Comparison of ENCODE assay signal across 8 mouse cellular contexts in genomic region chr13:74026215-74026614, GRCm38 (mm10). TPM values are rescaled to one million over a fixed set of nuclear protein-coding genes. Genes with fewer than 3 reads are reported as not detected.
DNase-seq lines count a peak whose midpoint lies in the region; ATAC-seq and TF ChIP-seq lines count a peak whose summit lies in the region.

No protein-coding gene starts in this region.

- no peak for TF ChIP-seq EP300 in liver, embryonic 14.5 days (IDR thresholded peaks at IDR 0.05; ENCODE audit: low read depth)

- H3K4me1 ChIP-seq in testis, adult 2 months (ENCODE audit: control insufficient read depth, insufficient read depth, low read length): no peaks in the 10 kb centered on the region
- peaks cover 8% of the 10 kb centered on the region for H3K4me1 ChIP-seq in forebrain, embryonic 16.5 days (replicated peaks; ENCODE audit: control insufficient read depth, insufficient read depth, low read length)
- H3K4me1 ChIP-seq in hindbrain, postnatal 0 days (ENCODE audit: insufficient read depth, low read length): no peaks in the 10 kb centered on the region
- no peaks in the 10 kb centered on the region; a peak in 1 of 4 replicates for H3K4me1 ChIP-seq in liver, embryonic 14.5 days (replicated peaks; ENCODE audit: control insufficient read depth in 2 of 2, insufficient read depth in 2 of 2, low read length in 1 of 2)
- no peaks in the 10 kb centered on the region for H3K4me1 ChIP-seq in neural tube, embryonic 11.5 days (ENCODE audit: control insufficient read depth, insufficient read depth, low read length)

- no peaks in the 10 kb centered on the region for H3K27me3 ChIP-seq in testis, adult 2 months (ENCODE audit: control insufficient read depth, insufficient read depth, low read length)
- H3K27me3 ChIP-seq in forebrain, embryonic 16.5 days (replicated peaks; ENCODE audit: control insufficient read depth, insufficient read depth, low read length): no peaks in the 10 kb centered on the region
- no peaks in the 10 kb centered on the region for H3K27me3 ChIP-seq in hindbrain, postnatal 0 days (ENCODE audit: insufficient read depth, low read length)
- H3K27me3 ChIP-seq in liver, embryonic 14.5 days (ENCODE audit: control insufficient read depth, insufficient read depth, low read length): no peaks in the 10 kb centered on the region
- H3K27me3 ChIP-seq in neural tube, embryonic 11.5 days (ENCODE audit: control insufficient read depth, insufficient read depth, low read length): no peaks in the 10 kb centered on the region

- WGBS in forebrain, embryonic 16.5 days: 15% methylated on average over 2 of the region's 2 CpGs
- 30% methylated on average over 2 of the region's 2 CpGs for WGBS in hindbrain, postnatal 0 days
- 30% methylated on average over 2 of the region's 2 CpGs for WGBS in liver, embryonic 14.5 days (ENCODE audit: insufficient replicate concordance)
- WGBS in neural tube, embryonic 11.5 days: 15% methylated on average over 2 of the region's 2 CpGs

- H3K27ac ChIP-seq in testis, adult 2 months (ENCODE audit: control insufficient read depth, insufficient read depth, low read depth, low read length): no peak overlapping the region
- H3K27ac ChIP-seq in forebrain, embryonic 16.5 days (ENCODE audit: low read length): no peak overlapping the region
- H3K27ac ChIP-seq in hindbrain, postnatal 0 days: no peak overlapping the region
- no peak overlapping the region for H3K27ac ChIP-seq in liver, embryonic 14.5 days
- H3K27ac ChIP-seq in neural tube, embryonic 11.5 days (ENCODE audit: low read depth, low read length): no peak overlapping the region

- peak; percentile 19; the same call in 1 of the 2 replicates for TF ChIP-seq CTCF in testis, adult 2 months (IDR thresholded peaks at IDR 0.05; ENCODE audit: control insufficient read depth, insufficient read depth, insufficient replicate concordance, low read depth, low read length)
- TF ChIP-seq CTCF in hindbrain, postnatal 0 days (IDR thresholded peaks at IDR 0.05; ENCODE audit: low read depth): peak; percentile 81
- TF ChIP-seq CTCF in liver, embryonic 14.5 days (IDR thresholded peaks at IDR 0.05; ENCODE audit: low read depth): peak; percentile 83

- peak; percentile 74; the same call in 1 of the 2 replicates for ATAC-seq in forebrain, embryonic 16.5 days
- ATAC-seq in hindbrain, postnatal 0 days: peak; percentile 74
- ATAC-seq in liver, embryonic 14.5 days (ENCODE audit: insufficient read depth): no peak
- ATAC-seq in neural tube, embryonic 11.5 days (ENCODE audit: insufficient read depth, low FRiP score, low TSS enrichment): no peak

- no peak for DNase-seq in testis, postnatal 14 days (ENCODE audit: low spot score)
- peak; percentile 77 for DNase-seq in brain, adult 2 months (ENCODE audit: low read depth, low spot score)
- DNase-seq in hindbrain, postnatal 0 days (ENCODE audit: low spot score): peak; percentile 66
- DNase-seq in liver, embryonic 14.5 days (ENCODE audit: low read depth in 3 of 3, low spot score in 3 of 3): peak in 2 of 3 experiments; percentile 20 to 31
- DNase-seq in neural tube, embryonic 11.5 days (ENCODE audit: low spot score): peak; percentile 29
- no peak for DNase-seq in frontal cortex, postnatal 10 days (ENCODE audit: low spot score in 2 of 2)

- H3K36me3 ChIP-seq in testis, adult 2 months (ENCODE audit: control insufficient read depth, insufficient read depth, low read length): no peaks in the 10 kb centered on the region
- no peaks in the 10 kb centered on the region for H3K36me3 ChIP-seq in forebrain, embryonic 16.5 days (ENCODE audit: control insufficient read depth, insufficient read depth)
- peaks cover 2% of the 10 kb centered on the region; the same call in 1 of the 2 replicates for H3K36me3 ChIP-seq in hindbrain, postnatal 0 days (ENCODE audit: insufficient read depth, low read length)
- H3K36me3 ChIP-seq in liver, embryonic 14.5 days (replicated peaks; ENCODE audit: control insufficient read depth, insufficient read depth, low read depth): no peaks in the 10 kb centered on the region
- no peaks in the 10 kb centered on the region for H3K36me3 ChIP-seq in neural tube, embryonic 11.5 days (ENCODE audit: control insufficient read depth, insufficient read depth, low read length)

- no peak overlapping the region for H3K9ac ChIP-seq in forebrain, embryonic 16.5 days (replicated peaks; ENCODE audit: low read depth, low read length)
- no peak overlapping the region for H3K9ac ChIP-seq in hindbrain, postnatal 0 days (replicated peaks; ENCODE audit: low read length)
- no peak overlapping the region for H3K9ac ChIP-seq in liver, embryonic 14.5 days (replicated peaks)
- no peak overlapping the region for H3K9ac ChIP-seq in neural tube, embryonic 11.5 days (ENCODE audit: low read length)

- H3K4me2 ChIP-seq in forebrain, embryonic 16.5 days (ENCODE audit: low read length): no peak overlapping the region
- no peak overlapping the region for H3K4me2 ChIP-seq in hindbrain, postnatal 0 days (ENCODE audit: low read depth, low read length)
- H3K4me2 ChIP-seq in liver, embryonic 14.5 days (ENCODE audit: low read depth): no peak overlapping the region
- no peak overlapping the region for H3K4me2 ChIP-seq in neural tube, embryonic 11.5 days (ENCODE audit: low read depth)

- no peaks in the 10 kb centered on the region for H3K9me3 ChIP-seq in forebrain, embryonic 16.5 days (ENCODE audit: control insufficient read depth, low read length)
- H3K9me3 ChIP-seq in hindbrain, postnatal 0 days (ENCODE audit: low read length): no peaks in the 10 kb centered on the region
- H3K9me3 ChIP-seq in liver, embryonic 14.5 days (ENCODE audit: control insufficient read depth, low read length): no peaks in the 10 kb centered on the region
- no peaks in the 10 kb centered on the region for H3K9me3 ChIP-seq in neural tube, embryonic 11.5 days (ENCODE audit: control insufficient read depth, low read length)

- H3K4me3 ChIP-seq in testis, adult 2 months (ENCODE audit: control insufficient read depth, low read depth, low read length): no peak overlapping the region
- H3K4me3 ChIP-seq in forebrain, embryonic 16.5 days (replicated peaks; ENCODE audit: low read length): no peak overlapping the region
- H3K4me3 ChIP-seq in hindbrain, postnatal 0 days (ENCODE audit: low read length): no peak overlapping the region
- H3K4me3 ChIP-seq in liver, embryonic 14.5 days (ENCODE audit: insufficient read depth in 1 of 2, low read depth in 2 of 2, low read length in 2 of 2): no peak overlapping the region
- H3K4me3 ChIP-seq in neural tube, embryonic 11.5 days (ENCODE audit: low read depth, low read length): no peak overlapping the region

- no peak for TF ChIP-seq POLR2A in testis, adult 2 months (IDR thresholded peaks at IDR 0.05; ENCODE audit: control insufficient read depth, low read depth, low read length)

RNA-seq across cellular contexts. Expression of gene Tppp, which starts 17.0 kb away (rescaled TPM):
- polyA plus RNA-seq in testis, adult 2 months (2012; rRNA removed): 0.55 and 0.68 TPM in 2 replicates
- 9.6 and 10.7 TPM in 2 replicates for polyA plus RNA-seq in forebrain, embryonic 16.5 days (2015; fragmentation: Nextera tagmentation; extraction: Ambion mirVana)
- total RNA-seq in hindbrain, postnatal 0 days (2014; rRNA removed): 30.9 and 36.6 TPM in 2 replicates
- 8.7 and 8.9 TPM in 2 replicates for polyA plus RNA-seq in hindbrain, postnatal 0 days (2015; fragmentation: Nextera tagmentation; extraction: Ambion mirVana)
- polyA plus RNA-seq in liver, embryonic 14.5 days (2012; rRNA removed): 0.23 and 0.29 TPM in 2 replicates
- polyA plus RNA-seq in liver, embryonic 14.5 days (2014; fragmentation: Nextera tagmentation; extraction: Ambion mirVana): 0.08 and 0.15 TPM in 2 replicates
- 3.6 and 5.3 TPM in 2 replicates for polyA plus RNA-seq in neural tube, embryonic 11.5 days (2014; fragmentation: Nextera tagmentation; extraction: Ambion mirVana)

RNA-seq across cellular contexts. Expression of gene Cep72, which starts 35.9 kb away (rescaled TPM):
- 63.2 and 69.1 TPM in 2 replicates for polyA plus RNA-seq in testis, adult 2 months (2012; rRNA removed)
- polyA plus RNA-seq in forebrain, embryonic 16.5 days (2015; fragmentation: Nextera tagmentation; extraction: Ambion mirVana): 10.3 and 10.4 TPM in 2 replicates
- total RNA-seq in hindbrain, postnatal 0 days (2014; rRNA removed): 5.3 and 7.0 TPM in 2 replicates
- polyA plus RNA-seq in hindbrain, postnatal 0 days (2015; fragmentation: Nextera tagmentation; extraction: Ambion mirVana): 5.7 and 7.8 TPM in 2 replicates
- polyA plus RNA-seq in liver, embryonic 14.5 days (2012; rRNA removed): 5.2 and 5.5 TPM in 2 replicates
- polyA plus RNA-seq in liver, embryonic 14.5 days (2014; fragmentation: Nextera tagmentation; extraction: Ambion mirVana): 8.5 and 8.6 TPM in 2 replicates
- polyA plus RNA-seq in neural tube, embryonic 11.5 days (2014; fragmentation: Nextera tagmentation; extraction: Ambion mirVana): 19.7 and 21.5 TPM in 2 replicates

Comparison
In these comparisons a context has a peak if more than half of its experiments do, and no peak if none do; other contexts are left out.
1. CTCF ChIP-seq: peak in every context shown above with its lines; median percentile 83 in liver, embryonic 14.5 days; 81 in hindbrain, postnatal 0 days; 19 in testis, adult 2 months.
2. DNase-seq: peak in brain, adult 2 months (single experiment), hindbrain, postnatal 0 days (single experiment), liver, embryonic 14.5 days (2 of 3) and neural tube, embryonic 11.5 days (single experiment); none in testis, postnatal 14 days (single experiment) and frontal cortex, postnatal 10 days (0 of 2).
3. ATAC-seq: peak in forebrain, embryonic 16.5 days (single experiment) and hindbrain, postnatal 0 days (single experiment); none in liver, embryonic 14.5 days (single experiment) and neural tube, embryonic 11.5 days (single experiment).